Mouse (Mus musculus): ENCODE measurements around the gene Hjurp. TPM values are rescaled to one million over a fixed set of nuclear protein-coding genes. Genes with fewer than 3 reads are reported as not detected.

Gene Hjurp
- polyA plus RNA-seq, 1 experiment from 2014 or later: 135 TPM

- DNase-seq (ENCODE audit: low spot score, missing footprints): peak; percentile 94
- Histone ChIP-seq H3K4me2 (no peak overlapping the region), H3K4me1 (ENCODE audit: control insufficient read depth, insufficient read depth, low read length) (no peaks in the 10 kb centered on the region), H3K9me3 (ENCODE audit: control insufficient read depth, low read length) (peaks cover 70% of the 10 kb centered on the region), H3K36me3 (ENCODE audit: control insufficient read depth, insufficient read depth, low read length) (no peaks in the 10 kb centered on the region), H3K27ac (ENCODE audit: low read depth, low read length) (no peak overlapping the region), H3K9ac (ENCODE audit: low read length) (no peak overlapping the region), H3K4me3 (ENCODE audit: low read depth, low read length) (no peak overlapping the region), H3K27me3 (ENCODE audit: control insufficient read depth, insufficient read depth, low read length) (no peaks in the 10 kb centered on the region)
- 40% methylated on average over 4 of the region's 4 CpGs for WGBS
- no peak for ATAC-seq (ENCODE audit: low FRiP score)
These were observed 12.5 kb upstream of the Hjurp start for GRCm38 (mm10) chr1:88289917-88290316.

- Histone ChIP-seq H3K9ac (ENCODE audit: low read length) (no peak overlapping the region), H3K4me1 (ENCODE audit: control insufficient read depth, insufficient read depth, low read length) (no peaks in the 10 kb centered on the region), H3K4me2 (no peak overlapping the region), H3K36me3 (ENCODE audit: control insufficient read depth, insufficient read depth, low read length) (no peaks in the 10 kb centered on the region), H3K4me3 (ENCODE audit: low read depth, low read length) (no peak overlapping the region), H3K27ac (ENCODE audit: low read depth, low read length) (no peak overlapping the region), H3K27me3 (ENCODE audit: control insufficient read depth, insufficient read depth, low read length) (no peaks in the 10 kb centered on the region), H3K9me3 (ENCODE audit: control insufficient read depth, low read length) (peaks cover 71% of the 10 kb centered on the region)
- 46% methylated on average over 2 of the region's 2 CpGs for WGBS
- no peak for DNase-seq (ENCODE audit: low spot score, missing footprints)
- no peak for ATAC-seq (ENCODE audit: low FRiP score)
These were observed 11.7 kb upstream of the Hjurp start for GRCm38 (mm10) chr1:88289152-88289551.

GRCm38 (mm10) chr1:88288789-88289127 is 11.3 kb upstream of the Hjurp start:
- H3K9ac ChIP-seq (ENCODE audit: low read length): no peak overlapping the region
- WGBS: 70% methylated on average over 3 of the region's 3 CpGs
- H3K36me3 ChIP-seq (ENCODE audit: control insufficient read depth, insufficient read depth, low read length): no peaks in the 10 kb centered on the region
- H3K4me3 ChIP-seq (ENCODE audit: low read depth, low read length): no peak overlapping the region
- H3K9me3 ChIP-seq (ENCODE audit: control insufficient read depth, low read length): peaks cover 74% of the 10 kb centered on the region
- ATAC-seq (ENCODE audit: low FRiP score) (no peak), DNase-seq (ENCODE audit: low spot score, missing footprints) (no peak)
- no peaks in the 10 kb centered on the region for H3K4me1 ChIP-seq (ENCODE audit: control insufficient read depth, insufficient read depth, low read length)
- H3K27me3 ChIP-seq (ENCODE audit: control insufficient read depth, insufficient read depth, low read length): no peaks in the 10 kb centered on the region
- H3K27ac ChIP-seq (ENCODE audit: low read depth, low read length): no peak overlapping the region
- no peak overlapping the region for H3K4me2 ChIP-seq

GRCm38 (mm10) chr1:88288056-88288788 is 10.8 kb upstream of the Hjurp start:
- 41% methylated on average over 3 of the region's 3 CpGs for WGBS
- DNase-seq (ENCODE audit: low spot score, missing footprints) (no peak), ATAC-seq (ENCODE audit: low FRiP score) (no peak)
- peaks cover 80% of the 10 kb centered on the region for H3K9me3 ChIP-seq (ENCODE audit: control insufficient read depth, low read length)
- no peaks in the 10 kb centered on the region for H3K36me3 ChIP-seq (ENCODE audit: control insufficient read depth, insufficient read depth, low read length)
- no peaks in the 10 kb centered on the region for H3K4me1 ChIP-seq (ENCODE audit: control insufficient read depth, insufficient read depth, low read length)
- H3K27me3 ChIP-seq (ENCODE audit: control insufficient read depth, insufficient read depth, low read length): no peaks in the 10 kb centered on the region
- H3K9ac ChIP-seq (ENCODE audit: low read length): no peak overlapping the region
- H3K4me2 ChIP-seq: no peak overlapping the region
- H3K27ac ChIP-seq (ENCODE audit: low read depth, low read length): no peak overlapping the region
- H3K4me3 ChIP-seq (ENCODE audit: low read depth, low read length): no peak overlapping the region

- Histone ChIP-seq H3K4me1 (ENCODE audit: control insufficient read depth, insufficient read depth, low read length) (no peaks in the 10 kb centered on the region), H3K27me3 (ENCODE audit: control insufficient read depth, insufficient read depth, low read length) (no peaks in the 10 kb centered on the region), H3K9ac (ENCODE audit: low read length) (no peak overlapping the region), H3K27ac (ENCODE audit: low read depth, low read length) (no peak overlapping the region), H3K9me3 (ENCODE audit: control insufficient read depth, low read length) (peaks cover 86% of the 10 kb centered on the region), H3K4me3 (ENCODE audit: low read depth, low read length) (no peak overlapping the region), H3K4me2 (no peak overlapping the region), H3K36me3 (ENCODE audit: control insufficient read depth, insufficient read depth, low read length) (no peaks in the 10 kb centered on the region)
- WGBS: 36% methylated on average over 5 of the region's 5 CpGs
- DNase-seq (ENCODE audit: low spot score, missing footprints) (peak; percentile 95), ATAC-seq (ENCODE audit: low FRiP score) (no peak)
These were observed 10.2 kb upstream of the Hjurp start for GRCm38 (mm10) chr1:88287697-88287980.

- H3K36me3 ChIP-seq (ENCODE audit: control insufficient read depth, insufficient read depth, low read length): no peaks in the 10 kb centered on the region
- no peaks in the 10 kb centered on the region for H3K27me3 ChIP-seq (ENCODE audit: control insufficient read depth, insufficient read depth, low read length)
- H3K4me1 ChIP-seq (ENCODE audit: control insufficient read depth, insufficient read depth, low read length): no peaks in the 10 kb centered on the region
- H3K4me3 ChIP-seq (ENCODE audit: low read depth, low read length): no peak overlapping the region
- DNase-seq (ENCODE audit: low spot score, missing footprints): no peak
- no peak overlapping the region for H3K9ac ChIP-seq (ENCODE audit: low read length)
- H3K9me3 ChIP-seq (ENCODE audit: control insufficient read depth, low read length): peaks cover 84% of the 10 kb centered on the region
- WGBS: 75% methylated on average over 13 of the region's 13 CpGs
- no peak overlapping the region for H3K27ac ChIP-seq (ENCODE audit: low read depth, low read length)
- no peak overlapping the region for H3K4me2 ChIP-seq
- no peak for ATAC-seq (ENCODE audit: low FRiP score)
These were observed 9.7 kb upstream of the Hjurp start for GRCm38 (mm10) chr1:88286887-88287696.

- Histone ChIP-seq H3K9ac (ENCODE audit: low read length) (no peak overlapping the region), H3K9me3 (ENCODE audit: control insufficient read depth, low read length) (peaks cover 82% of the 10 kb centered on the region), H3K4me3 (ENCODE audit: low read depth, low read length) (no peak overlapping the region), H3K4me1 (ENCODE audit: control insufficient read depth, insufficient read depth, low read length) (no peaks in the 10 kb centered on the region), H3K27me3 (ENCODE audit: control insufficient read depth, insufficient read depth, low read length) (no peaks in the 10 kb centered on the region), H3K27ac (ENCODE audit: low read depth, low read length) (no peak overlapping the region), H3K4me2 (no peak overlapping the region), H3K36me3 (ENCODE audit: control insufficient read depth, insufficient read depth, low read length) (no peaks in the 10 kb centered on the region)
- no peak for ATAC-seq (ENCODE audit: low FRiP score)
- WGBS: 82% methylated on average over 15 of the region's 15 CpGs
- no peak for DNase-seq (ENCODE audit: low spot score, missing footprints)
These were observed 8.9 kb upstream of the Hjurp start for GRCm38 (mm10) chr1:88286136-88286845.

GRCm38 (mm10) chr1:88285652-88286051 is 8.2 kb upstream of the Hjurp start:
- DNase-seq (ENCODE audit: low spot score, missing footprints): no peak
- no peak for ATAC-seq (ENCODE audit: low FRiP score)
- 71% methylated on average over 5 of the region's 5 CpGs for WGBS

GRCm38 (mm10) chr1:88284946-88285320 is 7.5 kb upstream of the Hjurp start:
- Histone ChIP-seq H3K27ac (ENCODE audit: low read depth, low read length) (no peak overlapping the region), H3K9ac (ENCODE audit: low read length) (no peak overlapping the region), H3K36me3 (ENCODE audit: control insufficient read depth, insufficient read depth, low read length) (no peaks in the 10 kb centered on the region), H3K4me2 (no peak overlapping the region), H3K4me3 (ENCODE audit: low read depth, low read length) (no peak overlapping the region), H3K4me1 (ENCODE audit: control insufficient read depth, insufficient read depth, low read length) (no peaks in the 10 kb centered on the region), H3K27me3 (ENCODE audit: control insufficient read depth, insufficient read depth, low read length) (no peaks in the 10 kb centered on the region), H3K9me3 (ENCODE audit: control insufficient read depth, low read length) (peaks cover 75% of the 10 kb centered on the region)
- DNase-seq (ENCODE audit: low spot score, missing footprints) (no peak), ATAC-seq (ENCODE audit: low FRiP score) (peak; percentile 15)
- WGBS: 65% methylated on average over 7 of the region's 7 CpGs

More at GRCm38 (mm10) chr1:88285652-88286051, 8.2 kb upstream of the Hjurp start:
- H3K9ac ChIP-seq (ENCODE audit: low read length): no peak overlapping the region
- H3K27ac ChIP-seq (ENCODE audit: low read depth, low read length): no peak overlapping the region
- no peak overlapping the region for H3K4me3 ChIP-seq (ENCODE audit: low read depth, low read length)
- no peaks in the 10 kb centered on the region for H3K27me3 ChIP-seq (ENCODE audit: control insufficient read depth, insufficient read depth, low read length)
- no peaks in the 10 kb centered on the region for H3K36me3 ChIP-seq (ENCODE audit: control insufficient read depth, insufficient read depth, low read length)
- no peak overlapping the region for H3K4me2 ChIP-seq
- H3K4me1 ChIP-seq (ENCODE audit: control insufficient read depth, insufficient read depth, low read length): no peaks in the 10 kb centered on the region
- peaks cover 80% of the 10 kb centered on the region for H3K9me3 ChIP-seq (ENCODE audit: control insufficient read depth, low read length)
